In genomic region chr3:86550301-86551010, GRCm38 (mm10) we compare ENCODE assay signal across 10 mouse cellular contexts. TPM values are rescaled to one million over a fixed set of nuclear protein-coding genes. Genes with fewer than 3 reads are reported as not detected.
DNase-seq lines count a peak whose midpoint lies in the region; ATAC-seq and TF ChIP-seq lines count a peak whose summit lies in the region.
"Had no signal": no experiment of that assay in that cellular context is flagged by ENCODE, and none has a peak within 500 bp of the region (broad histone marks: within the 10 kb centered on the region; RNA-seq: fewer than 3 reads in every experiment).

No protein-coding gene starts in this region.

- no peaks in the 10 kb centered on the region for H3K9me3 ChIP-seq in forebrain, postnatal 0 days (ENCODE audit: low read length)
- H3K9me3 ChIP-seq in midbrain, embryonic 10.5 days (replicated peaks) = no peaks in the 10 kb centered on the region

- peak; percentile 16; the same call in 1 of the 2 replicates for ATAC-seq in forebrain, postnatal 0 days
- ATAC-seq: CD4-positive, CD25-positive, alpha-beta regulatory T cell, adult 4 months had no signal

- no peak overlapping the region for H3K27ac ChIP-seq in forebrain, postnatal 0 days (ENCODE audit: low read depth, low read length)
- peak overlapping the region; percentile 95 for H3K27ac ChIP-seq in midbrain, embryonic 10.5 days (replicated peaks)
- H3K27ac ChIP-seq in layer of hippocampus, adult 2 months = no peak overlapping the region

- no peak overlapping the region for H3K4me3 ChIP-seq in forebrain, postnatal 0 days (ENCODE audit: low read depth, low read length)
- H3K4me3 ChIP-seq in midbrain, embryonic 10.5 days = peak overlapping the region; percentile 85
- H3K4me3 ChIP-seq in layer of hippocampus, adult 2 months = no peak overlapping the region

- H3K4me1 ChIP-seq in forebrain, postnatal 0 days (ENCODE audit: insufficient read depth) = peaks cover 9% of the 10 kb centered on the region; the same call in 1 of the 2 replicates
- H3K4me1 ChIP-seq in midbrain, embryonic 10.5 days = peaks cover 81% of the 10 kb centered on the region

- no peak overlapping the region for H3K9ac ChIP-seq in forebrain, postnatal 0 days

- no peak for TF ChIP-seq CTCF in forebrain, postnatal 0 days (IDR thresholded peaks at IDR 0.05; ENCODE audit: low read depth)
- TF ChIP-seq CTCF in layer of hippocampus, adult 2 months (conservative IDR thresholded peaks at IDR 0.05) = no peak

- 8% methylated on average over 22 of the region's 22 CpGs for WGBS in forebrain, postnatal 0 days
- 2% methylated on average over 22 of the region's 22 CpGs for WGBS in midbrain, embryonic 10.5 days

- H3K36me3 ChIP-seq in forebrain, postnatal 0 days (ENCODE audit: insufficient read depth) = no peaks in the 10 kb centered on the region
- no peaks in the 10 kb centered on the region for H3K36me3 ChIP-seq in midbrain, embryonic 10.5 days

- H3K27me3 ChIP-seq in forebrain, postnatal 0 days (ENCODE audit: insufficient read depth, low read length) = peaks cover 60% of the 10 kb centered on the region
- peaks cover 98% of the 10 kb centered on the region for H3K27me3 ChIP-seq in midbrain, embryonic 10.5 days (ENCODE audit: low read depth, poor library complexity, severe bottlenecking)

- intact Hi-C loops in gastrocnemius, postnatal 14 days (cut with DNase I; ENCODE audit: low total_unique reads) = no loop called here
- intact Hi-C loops in gastrocnemius, postnatal 36 days (cut with DNase I) = no loop called here

- peak; percentile 8 for DNase-seq in gastrocnemius, postnatal 14 days
- no peak for DNase-seq in gastrocnemius, postnatal 36 days
- peak; percentile 96 for DNase-seq in MN1 (ENCODE audit: low spot score)
- DNase-seq in forebrain, postnatal 0 days = no peak
- DNase-seq in midbrain, embryonic 10.5 days (ENCODE audit: low spot score) = peak; percentile 71
- DNase-seq in layer of hippocampus, adult 2 months (ENCODE audit: low spot score in 2 of 2) = no peak
- DNase-seq in layer of hippocampus, adult 11-12 months (ENCODE audit: low spot score) = no peak
- DNase-seq in lung, adult 18-20 months = no peak

- H3K4me2 ChIP-seq in forebrain, postnatal 0 days (ENCODE audit: low read depth) = no peak overlapping the region

RNA-seq across cellular contexts. Expression of gene Mab21l2, which starts 2.0 kb away (rescaled TPM):
- under 1 TPM; 0.11 to 0.29 TPM for total RNA-seq in gastrocnemius, postnatal 14 days (2021)
- under 1 TPM in 1 of 2 experiments, not detected in 1; 0.10 TPM for total RNA-seq in gastrocnemius, postnatal 36 days (2021)
- 1.3 and 2.3 TPM in 2 replicates for total RNA-seq in forebrain, postnatal 0 days (2014; rRNA removed)
- 1.0 and 2.4 TPM in 2 replicates for polyA plus RNA-seq in forebrain, postnatal 0 days (2015; fragmentation: Nextera tagmentation; extraction: Ambion mirVana)
- polyA plus RNA-seq in midbrain, embryonic 10.5 days (2016; fragmentation: Nextera tagmentation; extraction: Ambion mirVana) = 82.0 and 99.0 TPM in 2 replicates
- total RNA-seq in layer of hippocampus, adult 2 months (2021) = not detected
- total RNA-seq: common myeloid progenitor, adult 5-6 weeks had no signal

Comparison
In these comparisons a context has a peak if more than half of its experiments do, and no peak if none do; other contexts are left out.
1. DNase-seq: peak in gastrocnemius, postnatal 14 days (single experiment), MN1 (single experiment) and midbrain, embryonic 10.5 days (single experiment); none in gastrocnemius, postnatal 36 days (0 of 2), forebrain, postnatal 0 days (single experiment), layer of hippocampus, adult 2 months (0 of 2), layer of hippocampus, adult 11-12 months (single experiment) and lung, adult 18-20 months (0 of 2).